Mouse (Mus musculus): ENCODE measurements around the gene Magi1.

- TF ChIP-seq CTCF (IDR thresholded peaks at IDR 0.05; ENCODE audit: low read depth) (no peak), EP300 (IDR thresholded peaks at IDR 0.05; ENCODE audit: low read depth) (no peak)
Observed at GRCm38 (mm10) chr6:94259981-94260380, 23.7 kb downstream of the Magi1 start.
